Mouse (Mus musculus) liver, embryonic 16.5 days (tissue): ENCODE measurements around the gene Rps8. TPM values are rescaled to one million over a fixed set of nuclear protein-coding genes. Genes with fewer than 3 reads are reported as not detected.

ENCODE experiments used
- ATAC-seq: fragments of 200-750 bp; cut with Nextera tagmentation; 2 replicates; pipeline ENCODE4 v1.8.0; 2017; ENCODE audit warnings: low read depth, mild to moderate bottlenecking, moderate number of reproducible peaks, moderate library complexity
- H3K27ac ChIP-seq: fragments of 300-500 bp; sonication (generic); 2 replicates; pipeline ENCODE4 v1.5.1; 2014; ENCODE audit warnings: mild to moderate bottlenecking, low read length
- H3K27me3 ChIP-seq: fragments of 300-500 bp; sonication (generic); 2 replicates; pipeline ENCODE4 v1.6.1; 2014; ENCODE audit warnings: low read depth, low read length, mixed read lengths; ENCODE audit not compliant: control insufficient read depth, insufficient read depth
- H3K36me3 ChIP-seq: fragments of 300-500 bp; sonication (generic); 2 replicates; pipeline ENCODE4 v1.6.1; 2014; ENCODE audit warnings: mild to moderate bottlenecking; ENCODE audit not compliant: control insufficient read depth, insufficient read depth
- H3K4me1 ChIP-seq: fragments of 300-500 bp; sonication (generic); 2 replicates; pipeline ENCODE4 v1.6.1; 2014; ENCODE audit warnings: low read depth, low read length, mixed read lengths; ENCODE audit not compliant: control insufficient read depth
- H3K4me2 ChIP-seq: fragments of 300-500 bp; sonication (generic); 2 replicates; pipeline ENCODE4 v1.6.1; 2014; ENCODE audit warnings: low read depth, low read length, mixed read lengths
- H3K4me3 ChIP-seq: fragments of 300-500 bp; sonication (generic); 2 replicates; pipeline ENCODE4 v1.5.1; 2014; ENCODE audit warnings: low read depth, mild to moderate bottlenecking, low read length
- H3K9ac ChIP-seq: fragments of 300-500 bp; sonication (generic); 2 replicates; pipeline ENCODE4 v1.6.1; 2014; ENCODE audit warnings: low read depth, low read length
- H3K9me3 ChIP-seq: fragments of 300-500 bp; sonication (generic); replicated peaks from 2 replicates; pipeline ENCODE4 v1.6.1; 2016; ENCODE audit warnings: low read length; ENCODE audit not compliant: control insufficient read depth
- WGBS: fragments of 180-500 bp; shearing (Covaris S2); extraction: QIAGEN DNeasy Blood & Tissue Kit; methylation state at CpG from one replicate; pipeline ENCODE4 v1.1.7; 2014; ENCODE audit not compliant: insufficient replicate concordance; 5-methylcytosine and 5-hydroxymethylcytosine counted together
- polyA plus RNA-seq: library from polyadenylated mRNA; unstranded; fragments of >200 nt; fragmentation: Nextera tagmentation; extraction: Ambion mirVana; gene quantifications from 2 replicates; pipeline ENCODE4 v1.2.1, GENCODE M21; 2015

Rps8 gene
- polyA plus RNA-seq, 1 experiment from 2014 or later = 514 TPM

GRCm38 (mm10) chr4:117138295-117139216, 17.5 kb downstream of the Rps8 start:
- Histone ChIP-seq H3K27me3 (peaks cover 2% of the 10 kb centered on the region), H3K4me1 (peaks cover 24% of the 10 kb centered on the region), H3K27ac (no peak overlapping the region), H3K4me3 (no peak overlapping the region), H3K9me3 (no peaks in the 10 kb centered on the region), H3K4me2 (no peak overlapping the region), H3K9ac (no peak overlapping the region), H3K36me3 (no peaks in the 10 kb centered on the region)
- WGBS = 62% methylated on average over 16 of the region's 17 CpGs
- no peak for ATAC-seq

DNA sequence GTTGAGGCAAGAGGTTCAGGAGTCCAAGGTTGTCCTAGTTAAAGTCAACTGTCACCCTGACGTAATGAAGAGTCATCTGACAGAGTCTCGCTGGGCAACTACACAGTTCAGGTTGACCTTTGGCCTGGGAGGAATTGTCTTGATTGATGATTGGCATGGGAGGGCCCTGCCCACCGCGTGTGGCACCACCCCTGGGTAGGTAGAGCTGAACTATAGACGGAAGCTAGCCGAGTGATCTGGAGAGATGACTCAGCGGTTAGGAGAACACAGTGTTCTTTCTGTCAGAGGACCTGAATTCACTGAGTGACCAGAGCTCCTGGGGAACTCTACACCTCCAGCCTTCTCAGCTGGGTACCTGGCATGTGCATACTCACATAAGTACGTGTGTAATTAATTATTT, 20.0 kb downstream of the Rps8 start:
- WGBS = 13% methylated on average over 8 of the region's 8 CpGs
- Histone ChIP-seq H3K36me3 (no peaks in the 10 kb centered on the region), H3K27ac (peak overlapping the region; percentile 83), H3K4me3 (peak overlapping the region; percentile 19), H3K9me3 (no peaks in the 10 kb centered on the region), H3K4me2 (peak overlapping the region; percentile 34), H3K9ac (0 out of 2 replicates have a peak overlapping the region, but pooled peaks have one; percentile 46), H3K27me3 (peaks cover 21% of the 10 kb centered on the region), H3K4me1 (peaks cover 36% of the 10 kb centered on the region)
- peak; percentile 78 for ATAC-seq

- Histone ChIP-seq H3K27me3 (peaks cover 21% of the 10 kb centered on the region), H3K36me3 (no peaks in the 10 kb centered on the region), H3K4me3 (no peak overlapping the region; the same call in 1 of the 2 replicates), H3K4me2 (peak overlapping the region; percentile 97; the same call in 1 of the 2 replicates), H3K4me1 (peaks cover 36% of the 10 kb centered on the region), H3K9me3 (no peaks in the 10 kb centered on the region), H3K27ac (peak overlapping the region; percentile 83), H3K9ac (no peak overlapping the region; the same call in 1 of the 2 replicates)
- WGBS = 29% methylated on average over 2 of the region's 2 CpGs
- ATAC-seq = no peak
Measured at GRCm38 (mm10) chr4:117134601-117134995, 21.4 kb downstream of the Rps8 start.

DNA sequence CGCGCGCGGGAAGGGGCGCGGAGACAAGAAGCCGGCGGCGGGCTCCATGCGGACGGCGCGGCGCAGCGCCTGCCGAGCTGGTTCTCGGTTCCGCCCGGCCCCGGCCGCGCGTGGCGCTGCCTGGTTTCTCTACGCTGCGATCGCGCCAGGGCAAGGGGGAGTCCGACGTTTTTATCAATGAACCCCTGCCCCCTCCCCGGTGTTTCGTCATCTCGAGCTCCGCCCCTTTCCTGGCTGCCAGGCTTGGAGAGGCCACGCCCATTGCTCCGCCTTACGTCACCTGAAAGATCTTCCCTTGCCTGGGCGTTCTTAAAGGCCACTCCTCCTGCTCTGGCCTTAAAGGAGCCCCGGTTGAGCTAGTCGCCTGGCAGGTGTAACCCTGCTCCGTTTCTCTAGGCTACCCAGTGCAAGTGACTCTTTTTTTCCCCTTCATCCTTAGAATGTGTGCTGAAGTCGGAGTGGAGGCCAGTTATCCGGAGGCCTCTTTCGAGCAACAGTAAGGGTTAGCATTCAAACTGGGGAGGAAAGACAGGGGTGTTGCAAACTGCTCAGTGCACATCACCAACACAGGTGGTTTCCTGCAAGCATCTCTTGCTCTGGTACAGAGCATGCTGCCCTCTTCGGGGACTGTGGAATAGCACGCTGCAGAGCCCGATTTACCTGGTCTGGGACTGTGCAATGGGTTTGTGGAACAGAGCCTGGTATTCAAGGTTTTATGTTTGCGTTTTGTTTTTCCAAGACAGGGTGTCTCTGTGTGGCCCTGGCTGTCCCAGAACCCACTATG, 22.0 kb downstream of the Rps8 start, which contains the start of gene Plk3:
Gene Plk3 (minus strand): TSS at position 147 of the 784 bp plus-strand sequence.
- peak; percentile 79 for ATAC-seq

GRCm38 (mm10) chr4:117133366-117133796, 22.7 kb downstream of the Rps8 start:
- no peak overlapping the region for H3K27ac ChIP-seq
- H3K36me3 ChIP-seq = no peaks in the 10 kb centered on the region
- WGBS = under 1% methylated on average over 42 of the region's 42 CpGs
- H3K27me3 ChIP-seq = peaks cover 21% of the 10 kb centered on the region
- peak overlapping the region; percentile 82 for H3K9ac ChIP-seq
- H3K4me3 ChIP-seq = peak overlapping the region; percentile 79
- no peaks in the 10 kb centered on the region for H3K9me3 ChIP-seq
- H3K4me2 ChIP-seq = peak overlapping the region; percentile 97
- no peak for ATAC-seq
- peaks cover 33% of the 10 kb centered on the region for H3K4me1 ChIP-seq

More for the DNA sequence above, 22.0 kb downstream of the Rps8 start, which contains the start of gene Plk3:
- Histone ChIP-seq H3K27me3 (peaks cover 21% of the 10 kb centered on the region), H3K9me3 (no peaks in the 10 kb centered on the region), H3K4me3 (peak within 1 kb of the TSS; percentile 79), H3K27ac (peak within 1 kb of the TSS; percentile 83), H3K4me1 (peaks cover 35% of the 10 kb centered on the region), H3K9ac (peak within 1 kb of the TSS; percentile 82), H3K36me3 (no peaks in the 10 kb centered on the region), H3K4me2 (peak within 1 kb of the TSS; percentile 97)
- WGBS = 3% methylated on average over 36 of the region's 48 CpGs

GRCm38 (mm10) chr4:117132794-117133143, 23.3 kb downstream of the Rps8 start:
- no peak for ATAC-seq
- Histone ChIP-seq H3K9me3 (no peaks in the 10 kb centered on the region), H3K4me2 (peak overlapping the region; percentile 97), H3K27me3 (peaks cover 21% of the 10 kb centered on the region), H3K36me3 (no peaks in the 10 kb centered on the region), H3K9ac (peak overlapping the region; percentile 18; the same call in 1 of the 2 replicates), H3K4me1 (peaks cover 33% of the 10 kb centered on the region), H3K4me3 (peak overlapping the region; percentile 79), H3K27ac (no peak overlapping the region)
- 22% methylated on average over 11 of the region's 11 CpGs for WGBS

GRCm38 (mm10) chr4:117131890-117132793, 23.9 kb downstream of the Rps8 start:
- no peak overlapping the region for H3K27ac ChIP-seq
- peak overlapping the region; percentile 97; the same call in 1 of the 2 replicates for H3K4me2 ChIP-seq
- no peak for ATAC-seq
- peaks cover 33% of the 10 kb centered on the region for H3K4me1 ChIP-seq
- peak overlapping the region; percentile 79 for H3K4me3 ChIP-seq
- H3K9ac ChIP-seq = peak overlapping the region; percentile 18; the same call in 1 of the 2 replicates
- no peaks in the 10 kb centered on the region for H3K36me3 ChIP-seq
- no peaks in the 10 kb centered on the region for H3K9me3 ChIP-seq
- 49% methylated on average over 7 of the region's 7 CpGs for WGBS
- peaks cover 21% of the 10 kb centered on the region for H3K27me3 ChIP-seq

GRCm38 (mm10) chr4:117131198-117131597, 24.8 kb downstream of the Rps8 start:
- Histone ChIP-seq H3K36me3 (no peaks in the 10 kb centered on the region), H3K4me1 (peaks cover 27% of the 10 kb centered on the region), H3K27me3 (peaks cover 21% of the 10 kb centered on the region), H3K27ac (no peak overlapping the region), H3K4me2 (no peak overlapping the region), H3K9me3 (no peaks in the 10 kb centered on the region), H3K4me3 (no peak overlapping the region), H3K9ac (no peak overlapping the region)
- no peak for ATAC-seq
- 71% methylated on average over 6 of the region's 6 CpGs for WGBS
